ENCODE assay signal across 11 mouse cellular contexts in genomic region chr12:51346121-51346520, GRCm38 (mm10). TPM values are rescaled to one million over a fixed set of nuclear protein-coding genes. Genes with fewer than 3 reads are reported as not detected.
DNase-seq lines count a peak whose midpoint lies in the region; ATAC-seq lines count a peak whose summit lies in the region.
"Had no signal": no experiment of that assay in that cellular context is flagged by ENCODE, and none has a peak within 500 bp of the region (broad histone marks: within the 10 kb centered on the region; RNA-seq: fewer than 3 reads in every experiment).

No protein-coding gene starts in this region.

- no peak overlapping the region for H3K4me3 ChIP-seq in stomach, embryonic 15.5 days (replicated peaks)
- H3K4me3 ChIP-seq in midbrain, embryonic 13.5 days (replicated peaks), result no peak overlapping the region
- H3K4me3 ChIP-seq: heart, embryonic 10.5 days; limb, embryonic 12.5 days had no signal

- no peaks in the 10 kb centered on the region for H3K27me3 ChIP-seq in stomach, embryonic 15.5 days (replicated peaks)
- no peaks in the 10 kb centered on the region for H3K27me3 ChIP-seq in midbrain, embryonic 13.5 days
- H3K27me3 ChIP-seq: limb, embryonic 12.5 days had no signal

- H3K9me3 ChIP-seq in stomach, embryonic 15.5 days, result no peaks in the 10 kb centered on the region
- H3K9me3 ChIP-seq in midbrain, embryonic 13.5 days, result no peaks in the 10 kb centered on the region
- H3K9me3 ChIP-seq: heart, embryonic 10.5 days; limb, embryonic 12.5 days had no signal

- H3K4me1 ChIP-seq in stomach, embryonic 15.5 days, result peaks cover 10% of the 10 kb centered on the region
- peaks cover 26% of the 10 kb centered on the region for H3K4me1 ChIP-seq in midbrain, embryonic 13.5 days (replicated peaks)

- H3K9ac ChIP-seq in stomach, embryonic 15.5 days, result no peak overlapping the region
- H3K9ac ChIP-seq in midbrain, embryonic 13.5 days (replicated peaks), result no peak overlapping the region
- H3K9ac ChIP-seq: limb, embryonic 12.5 days had no signal

- no peaks in the 10 kb centered on the region for H3K36me3 ChIP-seq in stomach, embryonic 15.5 days
- no peaks in the 10 kb centered on the region for H3K36me3 ChIP-seq in midbrain, embryonic 13.5 days
- H3K36me3 ChIP-seq: limb, embryonic 12.5 days had no signal

- WGBS in stomach, embryonic 15.5 days, result 51% methylated on average over 4 of the region's 4 CpGs
- 47% methylated on average over 4 of the region's 4 CpGs for WGBS in midbrain, embryonic 13.5 days

- peak; percentile 11 for DNase-seq in ovary, postnatal 14 days (ENCODE audit: low spot score)
- DNase-seq in ovary, postnatal 10 days (ENCODE audit: low spot score), result no peak
- peak; percentile 17 for DNase-seq in embryo, embryonic 10.5 days (ENCODE audit: low spot score)
- peak; percentile 39 to 71 for DNase-seq in kidney, postnatal 25 days
- no peak for DNase-seq in adrenal gland, adult 2 months
- DNase-seq: thymus, postnatal 14 days had no signal

- ATAC-seq in stomach, embryonic 15.5 days (ENCODE audit: insufficient read depth, low FRiP score, low read depth), result peak; percentile 45
- ATAC-seq in midbrain, embryonic 13.5 days, result no peak
- ATAC-seq: hindbrain, postnatal 0 days had no signal

- no peak overlapping the region for H3K4me2 ChIP-seq in stomach, embryonic 15.5 days
- H3K4me2 ChIP-seq in midbrain, embryonic 13.5 days (replicated peaks), result no peak overlapping the region
- H3K4me2 ChIP-seq: limb, embryonic 12.5 days had no signal

- no peak overlapping the region for H3K27ac ChIP-seq in stomach, embryonic 15.5 days
- no peak overlapping the region for H3K27ac ChIP-seq in midbrain, embryonic 13.5 days
- H3K27ac ChIP-seq: hindbrain, postnatal 0 days; limb, embryonic 12.5 days had no signal

RNA-seq across cellular contexts. Expression of gene G2e3, which starts 1.7 kb away (rescaled TPM):
- polyA plus RNA-seq in stomach, embryonic 15.5 days (2015; fragmentation: Nextera tagmentation; extraction: Ambion mirVana), result 30.9 and 31.3 TPM in 2 replicates
- 31.5 and 31.7 TPM in 2 replicates for polyA plus RNA-seq in midbrain, embryonic 13.5 days (2015; fragmentation: Nextera tagmentation; extraction: Ambion mirVana)
- total RNA-seq in adrenal gland, adult 2 months (2021), result 10 to 100 TPM in 1 of 2 experiments, 1 to 10 TPM in 1; 6.3 to 11.4 TPM
- polyA plus RNA-seq in adrenal gland, adult 2 months (2012; rRNA removed), result 0.25 and 0.38 TPM in 2 replicates

RNA-seq across cellular contexts. Expression of gene Scfd1, which starts 31.2 kb away (rescaled TPM):
- polyA plus RNA-seq in stomach, embryonic 15.5 days (2015; fragmentation: Nextera tagmentation; extraction: Ambion mirVana), result 81.4 and 91.8 TPM in 2 replicates
- 70.8 and 74.3 TPM in 2 replicates for polyA plus RNA-seq in midbrain, embryonic 13.5 days (2015; fragmentation: Nextera tagmentation; extraction: Ambion mirVana)
- total RNA-seq in adrenal gland, adult 2 months (2021), result 10 to 100 TPM; 65.3 to 69.9 TPM
- polyA plus RNA-seq in adrenal gland, adult 2 months (2012; rRNA removed), result 1.9 and 2.6 TPM in 2 replicates

Comparison
In these comparisons a context has a peak if more than half of its experiments do, and no peak if none do; other contexts are left out.
1. DNase-seq: peak in ovary, postnatal 14 days (single experiment), embryo, embryonic 10.5 days (single experiment) and kidney, postnatal 25 days (2 of 2); none in ovary, postnatal 10 days (single experiment) and adrenal gland, adult 2 months (single experiment).
2. RNA of gene G2e3, which starts 1.7 kb away (polyA plus RNA-seq): 31.5 to 31.7 TPM in midbrain, embryonic 13.5 days and 30.9 to 31.3 TPM in stomach, embryonic 15.5 days; 0.25 to 0.38 TPM in adrenal gland, adult 2 months; every median in the first group is over 10 times any median in the second.
3. RNA of gene Scfd1, which starts 31.2 kb away (polyA plus RNA-seq): 81.4 to 91.8 TPM in stomach, embryonic 15.5 days and 70.8 to 74.3 TPM in midbrain, embryonic 13.5 days; 1.9 to 2.6 TPM in adrenal gland, adult 2 months; every median in the first group is over 10 times any median in the second.